Mouse (Mus musculus): Measurements from ENCODE around the gene Sirt7.

DNA sequence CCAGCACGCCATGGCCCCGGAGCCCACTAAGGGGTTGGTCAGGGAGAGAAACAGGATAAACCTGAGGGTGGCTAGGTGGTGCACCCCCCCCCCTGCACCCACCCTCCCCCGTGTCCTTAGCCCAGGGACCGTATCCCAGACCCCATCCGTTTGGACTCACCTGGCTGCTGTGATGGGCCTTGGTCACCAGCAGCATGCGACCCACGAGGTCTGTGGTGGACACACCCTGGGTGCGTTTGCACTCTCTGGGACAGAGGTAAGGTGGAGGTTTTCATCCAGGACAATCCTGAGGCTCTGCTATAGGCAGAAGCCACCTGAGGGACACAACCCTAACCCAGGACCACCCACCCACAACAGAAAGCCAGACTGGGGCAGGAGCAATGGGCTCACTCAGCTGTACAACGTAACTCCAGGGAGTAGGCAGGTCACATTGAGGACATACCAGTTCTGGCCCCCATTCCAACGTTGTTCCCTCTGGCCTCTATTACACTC lies 11.5 kb downstream of the Sirt7 start:
- TF ChIP-seq USF1 (IDR thresholded peaks at IDR 0.05; ENCODE audit: low read depth, low read length) (no peak), SIN3A (IDR thresholded peaks at IDR 0.05; ENCODE audit: low read length) (no peak), E2F4 (IDR thresholded peaks at IDR 0.05; ENCODE audit: insufficient replicate concordance, low read depth, low read length) (no peak), CTCF (conservative IDR thresholded peaks at IDR 0.05 in 1 of 2, IDR thresholded peaks at IDR 0.05 in 1 of 2; ENCODE audit: low read depth in 2 of 2, low read length in 2 of 2) (no peak), POLR2AphosphoS2 (IDR thresholded peaks at IDR 0.05; ENCODE audit: low read depth, low read length) (no peak), USF2 (conservative IDR thresholded peaks at IDR 0.05; ENCODE audit: low read depth, low read length) (no peak), RCOR1 (conservative IDR thresholded peaks at IDR 0.05; ENCODE audit: low read depth, low read length) (no peak), POLR2A (IDR thresholded peaks at IDR 0.05; ENCODE audit: low read depth, low read length) (no peak)

Data from CH12.LX (cell line).